Mouse (Mus musculus) effector memory CD4-positive, alpha-beta T cell, adult 5 months (primary cell): ENCODE results near the gene Slc37a3. TPM values are rescaled to one million over a fixed set of nuclear protein-coding genes. Genes with fewer than 3 reads are reported as not detected.

Source experiments
- polyA plus RNA-seq: library from polyadenylated mRNA; unstranded; fragments of 100-300 nt; shearing (Covaris generic); gene quantifications from one replicate; pipeline ENCODE4 v1.2.1, GENCODE M21; 2017

Slc37a3 gene
- polyA plus RNA-seq: 74.9 TPM

GRCm38 (mm10) chr6:39377311-39377827 lies at the start of gene Slc37a3:
Gene Slc37a3, minus strand, starts transcription at chr6:39377675.

DNA sequence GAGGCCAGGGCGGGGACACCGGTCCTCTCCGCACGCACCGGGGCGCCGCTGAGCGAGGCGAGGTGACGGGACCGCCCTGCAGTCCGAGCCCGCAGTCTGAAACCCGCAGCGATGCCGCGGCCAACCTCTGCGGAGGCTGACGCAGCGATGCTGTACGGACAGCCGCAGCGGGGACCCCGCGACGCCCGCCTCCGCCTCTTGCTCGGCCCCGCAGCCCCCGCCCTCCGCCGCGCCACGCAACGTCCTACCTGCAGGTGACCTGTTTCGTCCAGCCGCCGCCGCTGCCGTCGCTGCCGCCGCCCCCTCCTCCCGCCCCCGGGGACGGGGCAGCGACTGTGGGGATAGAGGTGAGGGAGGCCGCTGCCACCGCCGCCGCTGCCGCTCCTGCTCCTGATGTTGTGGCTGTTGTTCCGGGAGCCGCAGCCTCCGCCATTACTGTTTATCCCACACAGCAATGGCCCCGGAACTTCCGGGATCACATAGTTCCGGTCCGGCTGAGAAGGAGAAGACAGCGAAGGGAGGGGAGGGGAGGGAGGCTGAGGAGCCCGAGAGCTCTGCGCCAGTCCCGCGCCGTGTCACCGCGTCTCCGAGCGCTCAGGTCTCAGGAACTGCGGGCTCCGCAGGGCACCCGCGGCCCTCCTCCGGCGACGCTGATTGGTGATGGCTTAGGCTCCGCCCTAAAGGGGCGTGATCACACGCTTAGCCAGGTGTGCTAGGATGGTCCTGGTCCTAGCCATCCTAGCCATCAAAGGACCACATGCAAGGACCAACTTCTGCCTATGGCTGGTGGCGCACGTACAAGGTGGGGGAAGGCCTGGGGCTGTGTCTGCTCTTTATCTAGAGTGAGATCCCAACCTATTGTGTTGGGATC lies 42.6 kb upstream of the Slc37a3 start, which contains the start of gene Mkrn1:
Mkrn1 (minus strand) TSS at position 612 of the 871 bp plus-strand sequence.

GRCm38 (mm10) chr6:39381125-39381880 lies 3.8 kb upstream of the Slc37a3 start, which contains the start of gene Rab19:
Gene Rab19, plus strand, starts transcription at chr6:39381175.

Other genes starting within 250 kb of the Slc37a3 start
- gene Kdm7a, start 170.9 kb downstream of the Slc37a3 start, polyA plus RNA-seq: 67.2 TPM
- gene Rab19, start 3.5 kb upstream of the Slc37a3 start, polyA plus RNA-seq: 32.8 TPM
- 219 TPM for gene Mkrn1, start 42.8 kb upstream of the Slc37a3 start, polyA plus RNA-seq
- gene Dennd2a, start 180.2 kb upstream of the Slc37a3 start, polyA plus RNA-seq: not detected
- gene Adck2, start 196.2 kb upstream of the Slc37a3 start, polyA plus RNA-seq: 40.0 TPM
- gene Gm42420, start 208.1 kb upstream of the Slc37a3 start, polyA plus RNA-seq: not detected
- gene Ndufb2, start 214.9 kb upstream of the Slc37a3 start, polyA plus RNA-seq: 95.5 TPM